Mouse (Mus musculus): Measurements from ENCODE around the gene Ttyh3. TPM values are rescaled to one million over a fixed set of nuclear protein-coding genes. Genes with fewer than 3 reads are reported as not detected.

Ttyh3 gene
- polyA plus RNA-seq, 2 experiments, result 57.5 to 118 TPM

- ATAC-seq (ENCODE audit: low FRiP score, low read depth), result no peak
- peaks cover 47% of the 10 kb centered on the region for H3K4me1 ChIP-seq (ENCODE audit: control insufficient read depth, insufficient read depth, low read length)
Measured at GRCm38 (mm10) chr5:140645454-140645853, 3.4 kb downstream of the Ttyh3 start.

GRCm38 (mm10) chr5:140644702-140645201 is 4.1 kb downstream of the Ttyh3 start:
- no peak overlapping the region for H3K27ac ChIP-seq (replicated peaks; ENCODE audit: low read depth, low read length)
- WGBS, result 83% methylated on average over 15 of the region's 15 CpGs
- no peak overlapping the region for H3K4me3 ChIP-seq (replicated peaks; ENCODE audit: low read length)
- no peaks in the 10 kb centered on the region for H3K27me3 ChIP-seq (ENCODE audit: control insufficient read depth, insufficient read depth, low read length)
- no peak overlapping the region for H3K9ac ChIP-seq (ENCODE audit: low read depth, low read length, severe bottlenecking)
- DNase-seq (ENCODE audit: low spot score), result no peak
- no peak for ATAC-seq (ENCODE audit: low FRiP score, low read depth)
- TF ChIP-seq POLR2A (IDR thresholded peaks at IDR 0.05; ENCODE audit: borderline replicate concordance, extremely low read depth, insufficient read depth, insufficient read length), result no peak
- peaks cover 42% of the 10 kb centered on the region for H3K36me3 ChIP-seq (ENCODE audit: control insufficient read depth, insufficient read depth, low read length)
- no peaks in the 10 kb centered on the region for H3K9me3 ChIP-seq (ENCODE audit: control insufficient read depth, low read length)
- H3K4me2 ChIP-seq (replicated peaks; ENCODE audit: low read depth, low read length, severe bottlenecking), result no peak overlapping the region
- peaks cover 46% of the 10 kb centered on the region for H3K4me1 ChIP-seq (ENCODE audit: control insufficient read depth, insufficient read depth, low read length)

More at GRCm38 (mm10) chr5:140645454-140645853, 3.4 kb downstream of the Ttyh3 start:
- Histone ChIP-seq H3K9ac (ENCODE audit: low read depth, low read length, severe bottlenecking) (no peak overlapping the region), H3K27ac (replicated peaks; ENCODE audit: low read depth, low read length) (no peak overlapping the region), H3K4me3 (replicated peaks; ENCODE audit: low read length) (no peak overlapping the region), H3K36me3 (ENCODE audit: control insufficient read depth, insufficient read depth, low read length) (peaks cover 36% of the 10 kb centered on the region), H3K27me3 (ENCODE audit: control insufficient read depth, insufficient read depth, low read length) (no peaks in the 10 kb centered on the region), H3K4me2 (replicated peaks; ENCODE audit: low read depth, low read length, severe bottlenecking) (no peak overlapping the region), H3K9me3 (ENCODE audit: control insufficient read depth, low read length) (no peaks in the 10 kb centered on the region)
- WGBS, result 96% methylated on average over 4 of the region's 4 CpGs
- TF ChIP-seq POLR2A (IDR thresholded peaks at IDR 0.05; ENCODE audit: borderline replicate concordance, extremely low read depth, insufficient read depth, insufficient read length), result no peak
- no peak for DNase-seq (ENCODE audit: low spot score)

- 87% methylated on average over 6 of the region's 6 CpGs for WGBS
- DNase-seq (ENCODE audit: low spot score) (no peak), ATAC-seq (ENCODE audit: low FRiP score, low read depth) (no peak)
- Histone ChIP-seq H3K27ac (replicated peaks; ENCODE audit: low read depth, low read length) (no peak overlapping the region), H3K9me3 (ENCODE audit: control insufficient read depth, low read length) (no peaks in the 10 kb centered on the region), H3K36me3 (ENCODE audit: control insufficient read depth, insufficient read depth, low read length) (peaks cover 47% of the 10 kb centered on the region), H3K27me3 (ENCODE audit: control insufficient read depth, insufficient read depth, low read length) (no peaks in the 10 kb centered on the region), H3K4me2 (replicated peaks; ENCODE audit: low read depth, low read length, severe bottlenecking) (no peak overlapping the region), H3K4me1 (ENCODE audit: control insufficient read depth, insufficient read depth, low read length) (peaks cover 41% of the 10 kb centered on the region), H3K4me3 (replicated peaks; ENCODE audit: low read length) (no peak overlapping the region), H3K9ac (ENCODE audit: low read depth, low read length, severe bottlenecking) (no peak overlapping the region)
- TF ChIP-seq POLR2A (IDR thresholded peaks at IDR 0.05; ENCODE audit: borderline replicate concordance, extremely low read depth, insufficient read depth, insufficient read length), result no peak
Measured at GRCm38 (mm10) chr5:140644263-140644662, 4.6 kb downstream of the Ttyh3 start.

GRCm38 (mm10) chr5:140642076-140642475 is 6.8 kb downstream of the Ttyh3 start:
- Histone ChIP-seq H3K4me3 (replicated peaks; ENCODE audit: low read length) (0 out of 2 replicates have a peak overlapping the region, but pooled peaks have one; percentile 5), H3K9ac (ENCODE audit: low read depth, low read length, severe bottlenecking) (peak overlapping the region; percentile 21; the same call in 1 of the 2 replicates), H3K36me3 (ENCODE audit: control insufficient read depth, insufficient read depth, low read length) (peaks cover 64% of the 10 kb centered on the region), H3K9me3 (ENCODE audit: control insufficient read depth, low read length) (no peaks in the 10 kb centered on the region), H3K4me2 (replicated peaks; ENCODE audit: low read depth, low read length, severe bottlenecking) (peak overlapping the region; percentile 42), H3K4me1 (ENCODE audit: control insufficient read depth, insufficient read depth, low read length) (peaks cover 33% of the 10 kb centered on the region), H3K27ac (replicated peaks; ENCODE audit: low read depth, low read length) (peak overlapping the region; percentile 83), H3K27me3 (ENCODE audit: control insufficient read depth, insufficient read depth, low read length) (no peaks in the 10 kb centered on the region)
- no peak for DNase-seq (ENCODE audit: low spot score)
- 60% methylated on average over 3 of the region's 3 CpGs for WGBS
- TF ChIP-seq POLR2A (IDR thresholded peaks at IDR 0.05; ENCODE audit: borderline replicate concordance, extremely low read depth, insufficient read depth, insufficient read length), result no peak
- ATAC-seq (ENCODE audit: low FRiP score, low read depth), result no peak

GRCm38 (mm10) chr5:140641254-140641928 is 7.4 kb downstream of the Ttyh3 start:
- WGBS, result 13% methylated on average over 10 of the region's 10 CpGs
- peak; percentile 81 for ATAC-seq (ENCODE audit: low FRiP score, low read depth)
- Histone ChIP-seq H3K27me3 (ENCODE audit: control insufficient read depth, insufficient read depth, low read length) (no peaks in the 10 kb centered on the region), H3K4me3 (replicated peaks; ENCODE audit: low read length) (0 out of 2 replicates have a peak overlapping the region, but pooled peaks have one; percentile 7), H3K4me1 (ENCODE audit: control insufficient read depth, insufficient read depth, low read length) (peaks cover 26% of the 10 kb centered on the region), H3K4me2 (replicated peaks; ENCODE audit: low read depth, low read length, severe bottlenecking) (peak overlapping the region; percentile 42), H3K36me3 (ENCODE audit: control insufficient read depth, insufficient read depth, low read length) (peaks cover 59% of the 10 kb centered on the region), H3K9me3 (ENCODE audit: control insufficient read depth, low read length) (no peaks in the 10 kb centered on the region), H3K9ac (ENCODE audit: low read depth, low read length, severe bottlenecking) (peak overlapping the region; percentile 21; the same call in 1 of the 2 replicates), H3K27ac (replicated peaks; ENCODE audit: low read depth, low read length) (peak overlapping the region; percentile 83)
- DNase-seq (ENCODE audit: low spot score), result peak; percentile 86
- TF ChIP-seq POLR2A (IDR thresholded peaks at IDR 0.05; ENCODE audit: borderline replicate concordance, extremely low read depth, insufficient read depth, insufficient read length), result no peak

All from limb, embryonic 14.5 days (tissue).